In the genomic region with DNA sequence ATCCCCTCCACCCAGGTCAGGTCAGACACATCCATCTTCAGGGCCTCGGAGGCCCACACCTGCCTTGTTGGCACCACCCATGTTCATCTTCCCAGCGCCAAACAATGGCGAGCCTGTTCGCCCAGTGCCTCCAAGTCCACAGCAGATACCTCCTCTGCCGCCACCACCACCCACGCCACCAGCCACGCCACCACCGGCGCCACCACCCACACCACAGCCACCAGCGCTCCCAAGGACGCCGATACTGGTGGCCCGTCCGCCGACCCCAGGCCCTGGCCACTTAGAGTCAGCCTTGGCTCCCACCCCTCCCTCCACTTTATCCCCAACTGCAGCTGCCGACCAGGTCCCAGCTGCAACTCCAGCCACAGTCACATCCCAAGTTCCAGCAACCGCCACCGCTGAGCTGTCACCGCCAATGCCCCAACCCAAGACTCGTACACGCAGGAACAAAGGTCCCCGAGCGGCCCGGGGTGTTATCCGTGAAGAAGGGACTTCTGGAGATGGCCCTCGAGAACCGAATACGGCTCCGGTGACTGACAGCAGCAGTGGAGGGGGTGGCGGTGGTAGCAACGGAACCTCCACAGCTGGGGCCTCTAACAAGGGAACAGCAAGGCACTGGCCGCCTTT, we compare ENCODE assay signal across 11 mouse cellular contexts. TPM values are rescaled to one million over a fixed set of nuclear protein-coding genes. Genes with fewer than 3 reads are reported as not detected.
DNase-seq lines count a peak whose midpoint lies in the region; ATAC-seq lines count a peak whose summit lies in the region.
"Had no signal": no experiment of that assay in that cellular context is flagged by ENCODE, and none has a peak within 500 bp of the region (broad histone marks: within the 10 kb centered on the region; RNA-seq: fewer than 3 reads in every experiment).

No protein-coding gene starts in this region.

- no peak for ATAC-seq in hindbrain, embryonic 12.5 days (ENCODE audit: low FRiP score)
- no peak for ATAC-seq in neural tube, embryonic 15.5 days (ENCODE audit: low FRiP score)
- no peak for ATAC-seq in embryonic facial prominence, embryonic 15.5 days (ENCODE audit: insufficient number of reproducible peaks, low FRiP score, low TSS enrichment, low read depth)

- H3K4me2 ChIP-seq in hindbrain, embryonic 12.5 days (replicated peaks): no peak overlapping the region
- H3K4me2 ChIP-seq in neural tube, embryonic 15.5 days: no peak overlapping the region
- peak overlapping the region; percentile 88; the same call in 1 of the 2 replicates for H3K4me2 ChIP-seq in embryonic facial prominence, embryonic 15.5 days (replicated peaks)

- H3K4me3 ChIP-seq in hindbrain, embryonic 10.5 days: peak overlapping the region; percentile 76
- H3K4me3 ChIP-seq in hindbrain, embryonic 12.5 days: no peak overlapping the region
- no peak overlapping the region for H3K4me3 ChIP-seq in neural tube, embryonic 15.5 days (replicated peaks)
- H3K4me3 ChIP-seq in embryonic facial prominence, embryonic 15.5 days (replicated peaks): peak overlapping the region; percentile 65

- DNase-seq in hindbrain, embryonic 10.5 days (ENCODE audit: low spot score): peak; percentile 34
- DNase-seq in neural tube, embryonic 10.5 days (ENCODE audit: extremely low spot score, low spot score): peak; percentile 42
- DNase-seq in testis, postnatal 10 days (ENCODE audit: low spot score): peak; percentile 59
- DNase-seq in embryo, embryonic 10.5 days (ENCODE audit: low spot score): no peak
- DNase-seq: gastrocnemius, postnatal 10 days; kidney, postnatal 36 days; right cerebral cortex, postnatal 4 days had no signal

- H3K9me3 ChIP-seq in hindbrain, embryonic 10.5 days: no peaks in the 10 kb centered on the region
- no peaks in the 10 kb centered on the region for H3K9me3 ChIP-seq in hindbrain, embryonic 12.5 days (replicated peaks)
- H3K9me3 ChIP-seq in neural tube, embryonic 15.5 days (replicated peaks): no peaks in the 10 kb centered on the region
- H3K9me3 ChIP-seq in embryonic facial prominence, embryonic 15.5 days (replicated peaks): no peaks in the 10 kb centered on the region
- H3K9me3 ChIP-seq: embryonic facial prominence, embryonic 12.5 days had no signal

- peaks cover 63% of the 10 kb centered on the region for H3K4me1 ChIP-seq in hindbrain, embryonic 10.5 days (replicated peaks)
- H3K4me1 ChIP-seq in hindbrain, embryonic 12.5 days: peaks cover 45% of the 10 kb centered on the region
- peaks cover 40% of the 10 kb centered on the region for H3K4me1 ChIP-seq in neural tube, embryonic 15.5 days
- H3K4me1 ChIP-seq in embryonic facial prominence, embryonic 15.5 days: peaks cover 44% of the 10 kb centered on the region

- H3K27ac ChIP-seq in hindbrain, embryonic 10.5 days: peak overlapping the region; percentile 94; the same call in 1 of the 2 replicates
- no peak overlapping the region for H3K27ac ChIP-seq in hindbrain, embryonic 12.5 days
- H3K27ac ChIP-seq in neural tube, embryonic 15.5 days (replicated peaks): no peak overlapping the region
- no peak overlapping the region for H3K27ac ChIP-seq in embryonic facial prominence, embryonic 15.5 days (replicated peaks)
- H3K27ac ChIP-seq: embryonic facial prominence, embryonic 12.5 days had no signal

- whole genome bisulfite sequencing in hindbrain, embryonic 10.5 days: 24% methylated on average over 32 of the region's 32 CpGs
- 28% methylated on average over 32 of the region's 32 CpGs for WGBS in hindbrain, embryonic 12.5 days
- WGBS in neural tube, embryonic 15.5 days: 35% methylated on average over 32 of the region's 32 CpGs
- 39% methylated on average over 32 of the region's 32 CpGs for WGBS in embryonic facial prominence, embryonic 15.5 days

- H3K27me3 ChIP-seq in hindbrain, embryonic 10.5 days (ENCODE audit: insufficient read depth, poor library complexity, severe bottlenecking): peaks cover 54% of the 10 kb centered on the region
- peaks cover 58% of the 10 kb centered on the region for H3K27me3 ChIP-seq in hindbrain, embryonic 12.5 days
- peaks cover 54% of the 10 kb centered on the region for H3K27me3 ChIP-seq in neural tube, embryonic 15.5 days (replicated peaks)
- H3K27me3 ChIP-seq in embryonic facial prominence, embryonic 15.5 days: peaks cover 38% of the 10 kb centered on the region

- H3K36me3 ChIP-seq in hindbrain, embryonic 10.5 days: peaks cover 49% of the 10 kb centered on the region
- peaks cover 40% of the 10 kb centered on the region for H3K36me3 ChIP-seq in hindbrain, embryonic 12.5 days
- H3K36me3 ChIP-seq in neural tube, embryonic 15.5 days: peaks cover 44% of the 10 kb centered on the region
- peaks cover 42% of the 10 kb centered on the region for H3K36me3 ChIP-seq in embryonic facial prominence, embryonic 15.5 days

- no peak overlapping the region for H3K9ac ChIP-seq in hindbrain, embryonic 12.5 days
- no peak overlapping the region for H3K9ac ChIP-seq in neural tube, embryonic 15.5 days (replicated peaks)
- no peak overlapping the region for H3K9ac ChIP-seq in embryonic facial prominence, embryonic 15.5 days
- H3K9ac ChIP-seq: embryonic facial prominence, embryonic 12.5 days had no signal

RNA-seq across cellular contexts. Expression of gene Spred3, which starts 2.3 kb away (rescaled TPM):
- polyA plus RNA-seq in hindbrain, embryonic 10.5 days (2016; fragmentation: Nextera tagmentation; extraction: Ambion mirVana): 3.5 and 3.6 TPM in 2 replicates
- polyA plus RNA-seq in hindbrain, embryonic 12.5 days (2016; fragmentation: Nextera tagmentation; extraction: Ambion mirVana): 5.9 and 6.4 TPM in 2 replicates
- 10.5 and 11.7 TPM in 2 replicates for polyA plus RNA-seq in neural tube, embryonic 15.5 days (2015; fragmentation: Nextera tagmentation; extraction: Ambion mirVana)
- 2.5 and 3.3 TPM in 2 replicates for polyA plus RNA-seq in embryonic facial prominence, embryonic 15.5 days (2015; fragmentation: Nextera tagmentation; extraction: Ambion mirVana)

RNA-seq across cellular contexts. Expression of gene Ggn, which starts 2.5 kb away (rescaled TPM):
- 1.1 TPM in 2 replicates for polyA plus RNA-seq in hindbrain, embryonic 10.5 days (2016; fragmentation: Nextera tagmentation; extraction: Ambion mirVana)
- polyA plus RNA-seq in hindbrain, embryonic 12.5 days (2016; fragmentation: Nextera tagmentation; extraction: Ambion mirVana): 0.46 and 0.56 TPM in 2 replicates
- 0.46 and 1.0 TPM in 2 replicates for polyA plus RNA-seq in neural tube, embryonic 15.5 days (2015; fragmentation: Nextera tagmentation; extraction: Ambion mirVana)
- 0.51 and 0.69 TPM in 2 replicates for polyA plus RNA-seq in embryonic facial prominence, embryonic 15.5 days (2015; fragmentation: Nextera tagmentation; extraction: Ambion mirVana)

RNA-seq across cellular contexts. Expression of gene Psmd8, which starts 8.0 kb away (rescaled TPM):
- polyA plus RNA-seq in hindbrain, embryonic 10.5 days (2016; fragmentation: Nextera tagmentation; extraction: Ambion mirVana): 305 and 348 TPM in 2 replicates
- 285 and 288 TPM in 2 replicates for polyA plus RNA-seq in hindbrain, embryonic 12.5 days (2016; fragmentation: Nextera tagmentation; extraction: Ambion mirVana)
- polyA plus RNA-seq in neural tube, embryonic 15.5 days (2015; fragmentation: Nextera tagmentation; extraction: Ambion mirVana): 266 and 278 TPM in 2 replicates
- 259 and 275 TPM in 2 replicates for polyA plus RNA-seq in embryonic facial prominence, embryonic 15.5 days (2015; fragmentation: Nextera tagmentation; extraction: Ambion mirVana)

RNA-seq across cellular contexts. Expression of gene Fam98c, which starts 16.5 kb away (rescaled TPM):
- polyA plus RNA-seq in hindbrain, embryonic 10.5 days (2016; fragmentation: Nextera tagmentation; extraction: Ambion mirVana): 17.6 and 18.4 TPM in 2 replicates
- 20.0 and 21.7 TPM in 2 replicates for polyA plus RNA-seq in hindbrain, embryonic 12.5 days (2016; fragmentation: Nextera tagmentation; extraction: Ambion mirVana)
- 51.2 and 53.1 TPM in 2 replicates for polyA plus RNA-seq in neural tube, embryonic 15.5 days (2015; fragmentation: Nextera tagmentation; extraction: Ambion mirVana)
- polyA plus RNA-seq in embryonic facial prominence, embryonic 15.5 days (2015; fragmentation: Nextera tagmentation; extraction: Ambion mirVana): 22.8 and 24.6 TPM in 2 replicates

RNA-seq across cellular contexts. Expression of gene Rasgrp4, which starts 37.9 kb away (rescaled TPM):
- polyA plus RNA-seq in hindbrain, embryonic 10.5 days (2016; fragmentation: Nextera tagmentation; extraction: Ambion mirVana): 0.34 and 0.54 TPM in 2 replicates
- 0.46 and 1.1 TPM in 2 replicates for polyA plus RNA-seq in hindbrain, embryonic 12.5 days (2016; fragmentation: Nextera tagmentation; extraction: Ambion mirVana)
- polyA plus RNA-seq in neural tube, embryonic 15.5 days (2015; fragmentation: Nextera tagmentation; extraction: Ambion mirVana): 0.79 and 0.80 TPM in 2 replicates
- 0.63 and 0.95 TPM in 2 replicates for polyA plus RNA-seq in embryonic facial prominence, embryonic 15.5 days (2015; fragmentation: Nextera tagmentation; extraction: Ambion mirVana)

Comparison
In these comparisons a context has a peak if more than half of its experiments do, and no peak if none do; other contexts are left out.
1. H3K4me3 ChIP-seq: peak in hindbrain, embryonic 10.5 days (single experiment) and embryonic facial prominence, embryonic 15.5 days (single experiment); none in hindbrain, embryonic 12.5 days (single experiment) and neural tube, embryonic 15.5 days (single experiment).